Mouse (Mus musculus): ENCODE data around the gene Gm27021.
A peak's percentile ranks its signal among the peaks of the same experiment; 100 is the strongest.

The Gm27021 gene

DNA sequence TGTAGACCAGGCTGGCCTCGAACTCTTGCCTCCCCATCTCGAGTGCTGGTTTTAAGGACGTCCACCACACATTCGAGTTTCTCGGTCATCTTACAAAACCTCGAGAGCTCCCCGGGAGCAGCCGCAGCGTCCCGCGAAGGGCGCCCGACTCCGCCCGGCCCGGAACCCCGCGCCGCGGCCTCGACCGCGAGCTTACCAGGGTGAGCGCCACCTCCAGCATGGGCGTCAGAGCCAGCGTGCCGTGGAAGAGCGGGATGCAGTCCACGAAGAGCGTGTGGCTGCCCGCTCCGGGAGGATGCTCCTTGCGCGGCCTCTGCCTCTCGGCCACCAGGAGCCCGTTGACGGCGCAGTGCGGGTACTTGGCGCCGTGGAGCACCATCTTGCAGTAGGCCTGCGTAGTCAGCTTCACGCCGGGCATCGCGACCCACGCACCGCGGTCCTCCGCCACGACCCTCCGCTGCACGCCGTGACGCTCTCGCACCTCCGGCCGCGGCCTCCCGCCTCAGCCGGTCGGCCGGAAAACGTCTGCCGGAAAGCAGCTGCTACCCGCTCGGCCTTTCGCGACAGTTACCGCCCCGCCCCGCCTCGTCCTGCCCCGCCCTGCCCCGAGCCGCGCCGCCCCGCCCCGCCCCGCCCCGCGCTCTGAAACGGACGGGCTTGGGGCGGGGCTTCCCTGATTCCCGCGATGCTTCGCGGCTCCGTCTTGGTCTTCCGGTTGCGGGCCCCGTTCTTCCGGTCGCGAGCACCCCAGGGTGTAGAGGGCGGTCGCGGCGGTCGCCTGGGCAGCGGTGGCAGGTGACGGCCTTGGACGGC lies at the start of gene Gm27021, which contains the start of gene Cox4i1:
Gene Gm27021, minus strand, starts transcription at position 519 of the 813 bp plus-strand sequence.
Gene Cox4i1, plus strand, starts transcription at position 662 of the 813 bp plus-strand sequence.
- peak; percentile 91 for DNase-seq

DNA sequence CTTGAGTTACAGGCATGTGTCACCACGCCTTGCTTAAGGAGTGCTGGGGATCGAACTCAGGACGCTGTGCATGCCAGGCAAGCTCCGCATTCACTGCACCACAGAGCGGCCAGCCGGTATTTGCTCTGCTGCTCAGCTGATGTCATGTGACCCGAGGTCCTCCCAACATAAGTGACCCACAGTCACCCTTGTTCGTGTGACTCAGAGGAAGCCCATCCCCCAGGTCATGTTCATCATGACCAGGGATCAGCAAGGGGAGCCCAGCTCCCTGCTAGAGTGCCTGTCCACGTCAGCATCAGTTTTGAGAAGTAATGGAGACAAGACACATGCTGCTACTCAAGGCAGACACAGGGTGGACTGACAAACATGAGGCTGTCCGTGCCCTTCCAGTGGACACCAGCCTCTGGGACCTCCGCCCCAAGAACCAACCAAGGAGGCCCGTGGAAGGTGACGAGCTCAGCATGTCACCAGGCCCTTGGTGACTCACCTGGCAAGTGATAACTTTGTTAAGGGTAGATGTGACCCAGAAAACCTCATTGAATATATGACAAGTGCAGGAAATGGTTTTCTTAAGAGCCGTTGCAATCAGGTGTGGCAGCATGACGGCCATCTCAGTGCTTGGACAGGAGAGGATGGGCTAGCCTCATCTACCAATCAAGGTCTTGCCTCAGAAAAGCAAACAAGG lies 48.3 kb upstream of the Gm27021 start:
- no peak for DNase-seq

DNA sequence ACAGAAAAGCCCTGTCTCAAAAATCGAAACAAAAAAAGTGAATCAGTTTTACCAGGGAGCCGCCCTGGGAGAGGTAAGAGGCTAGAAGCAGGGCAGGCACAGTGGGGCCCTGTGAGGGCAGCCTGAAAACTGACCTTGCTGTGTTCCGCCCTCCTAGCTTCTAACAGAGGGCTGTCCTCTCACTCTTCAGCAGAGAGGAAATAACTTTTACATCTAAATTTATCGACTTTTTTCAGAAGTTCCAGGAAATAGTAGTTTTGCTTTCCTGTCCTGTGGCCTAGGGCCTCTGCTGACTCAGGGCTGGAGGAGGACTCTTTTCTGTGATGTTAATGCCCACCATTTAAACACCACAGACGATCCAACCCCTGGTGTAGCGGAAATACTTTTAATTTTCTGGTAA lies 47.3 kb upstream of the Gm27021 start:
- no peak for DNase-seq

DNA sequence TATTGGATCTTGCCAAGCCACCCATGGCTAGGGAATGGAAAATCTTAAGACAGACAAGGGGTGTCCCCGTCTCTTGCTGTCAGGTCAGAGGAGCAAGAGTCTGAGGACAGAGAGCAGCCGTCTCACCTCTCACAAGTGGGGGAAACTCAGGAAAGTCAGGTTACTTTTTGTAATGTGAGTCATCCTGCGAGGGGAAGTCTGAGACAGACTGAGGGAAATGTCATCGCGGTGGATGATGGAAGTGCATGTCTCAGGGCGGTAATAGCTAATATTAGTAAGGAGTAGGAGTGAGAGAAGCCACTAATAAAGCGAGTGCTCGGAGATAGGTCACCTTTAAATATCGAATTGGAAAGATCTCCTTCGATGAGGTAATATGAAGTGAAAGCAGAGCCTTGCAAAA lies 41.3 kb upstream of the Gm27021 start:
- DNase-seq: no peak

DNA sequence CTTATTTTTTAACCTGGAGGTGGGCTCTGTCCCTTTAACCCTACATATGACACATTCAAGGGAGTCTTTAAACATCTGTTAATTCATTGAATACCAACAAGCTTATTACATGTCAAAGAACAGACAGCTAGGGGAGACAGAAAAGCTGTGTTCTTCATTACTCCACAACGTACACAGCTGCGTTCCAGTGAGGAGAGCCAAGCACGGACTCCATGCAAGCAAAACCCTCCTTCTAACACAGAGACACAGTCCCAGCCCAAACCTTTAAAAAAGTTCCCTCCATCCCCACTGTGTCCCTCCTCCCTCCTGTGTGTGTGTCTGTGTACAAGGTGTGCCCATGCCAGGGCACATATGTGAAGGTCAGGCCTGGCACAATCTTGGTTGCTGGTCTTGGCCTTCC lies 38.3 kb upstream of the Gm27021 start:
- DNase-seq: no peak

DNA sequence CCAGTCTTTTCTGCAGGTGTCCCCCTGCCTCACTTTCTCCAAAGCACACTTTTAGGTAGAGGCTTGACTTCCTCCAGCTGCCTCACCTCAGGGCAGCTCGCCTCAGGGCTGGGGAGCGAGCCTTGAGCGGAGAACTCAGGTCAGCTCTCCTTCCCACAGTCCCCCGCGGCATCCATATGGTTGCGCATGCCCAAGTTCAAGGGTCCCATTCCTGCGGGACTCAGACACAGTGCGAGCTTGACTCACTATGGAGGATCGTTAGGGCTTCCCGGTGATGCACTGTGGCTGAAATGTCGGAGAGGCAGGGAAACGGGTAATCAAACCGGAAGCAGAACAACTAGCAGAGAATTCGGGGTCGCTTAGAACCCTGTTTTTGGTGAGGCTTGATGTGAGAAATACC lies 37.3 kb upstream of the Gm27021 start:
- DNase-seq: no peak

DNA sequence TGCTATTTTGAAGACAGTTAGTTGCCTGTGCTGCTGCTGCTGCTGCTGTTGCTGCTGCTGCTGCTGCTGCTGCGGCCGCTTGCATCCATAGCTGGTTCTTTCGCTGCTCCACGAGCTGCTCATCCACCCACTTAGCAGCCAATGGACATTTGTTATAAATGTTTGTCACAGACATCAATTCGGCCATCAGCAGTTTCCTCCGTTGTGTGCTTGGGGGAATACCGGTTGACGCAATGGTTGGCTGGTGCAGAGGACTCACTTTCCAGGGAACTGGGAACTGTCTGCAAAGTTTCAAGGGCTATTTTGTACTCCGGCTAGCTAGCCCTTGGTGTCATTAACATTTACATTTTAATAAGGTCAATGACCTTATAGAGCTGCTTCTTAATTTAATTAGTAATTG lies 36.3 kb upstream of the Gm27021 start:
- DNase-seq: no peak

DNA sequence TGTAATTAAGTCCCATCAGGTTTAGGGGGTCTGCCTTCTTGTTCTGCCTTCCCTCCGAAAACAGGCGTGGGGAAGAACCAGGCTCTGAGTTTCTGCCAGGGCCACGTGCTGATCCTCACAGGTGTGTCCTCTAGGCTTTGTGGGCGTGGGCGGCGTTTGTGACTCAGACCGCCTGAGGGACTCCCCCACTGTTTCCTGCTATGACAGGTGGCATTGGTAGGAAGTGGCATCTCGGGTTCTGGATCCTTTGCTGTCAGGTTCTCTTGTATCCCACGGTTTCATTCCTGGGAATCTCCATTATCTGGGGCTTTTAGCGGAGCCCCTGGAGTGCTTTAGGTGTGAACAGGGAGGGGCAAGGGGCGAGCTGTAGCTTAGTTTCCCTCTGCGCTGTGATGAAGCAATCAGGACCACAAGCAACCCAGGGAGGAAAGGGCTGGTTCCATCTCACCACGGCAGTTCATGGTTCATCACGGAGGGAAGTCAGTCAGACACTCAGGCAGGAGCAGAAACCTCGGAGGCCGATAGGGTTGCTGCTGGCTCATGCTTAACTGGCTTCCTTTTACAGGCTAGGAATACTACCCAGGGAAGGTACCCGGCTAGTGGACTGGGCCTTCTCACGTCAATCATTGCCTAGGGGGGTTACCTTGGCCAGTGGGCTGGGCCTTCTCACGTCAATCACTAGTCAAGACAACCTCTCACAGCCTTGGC lies 34.0 kb upstream of the Gm27021 start:
- DNase-seq: no peak

DNA sequence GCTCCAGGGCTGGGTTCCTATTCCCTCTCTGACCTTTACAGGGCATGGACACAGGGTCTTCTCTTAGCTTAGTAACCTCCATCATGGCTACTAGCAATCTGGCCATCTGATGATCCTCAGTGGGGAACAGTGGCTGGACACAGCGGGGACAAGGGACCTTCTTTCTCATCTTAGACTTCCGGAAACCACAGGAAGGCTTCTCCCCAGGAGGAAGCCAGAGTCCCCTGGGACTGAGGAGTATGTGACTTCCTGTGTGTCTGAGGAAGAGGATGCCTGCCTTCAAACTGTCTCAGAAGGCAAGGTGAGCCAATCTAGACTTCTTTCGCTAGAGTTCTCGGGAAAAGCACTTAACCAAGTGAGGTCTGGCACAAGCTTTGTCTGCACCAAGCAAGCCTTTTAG lies 32.2 kb upstream of the Gm27021 start:
- no peak for DNase-seq

DNA sequence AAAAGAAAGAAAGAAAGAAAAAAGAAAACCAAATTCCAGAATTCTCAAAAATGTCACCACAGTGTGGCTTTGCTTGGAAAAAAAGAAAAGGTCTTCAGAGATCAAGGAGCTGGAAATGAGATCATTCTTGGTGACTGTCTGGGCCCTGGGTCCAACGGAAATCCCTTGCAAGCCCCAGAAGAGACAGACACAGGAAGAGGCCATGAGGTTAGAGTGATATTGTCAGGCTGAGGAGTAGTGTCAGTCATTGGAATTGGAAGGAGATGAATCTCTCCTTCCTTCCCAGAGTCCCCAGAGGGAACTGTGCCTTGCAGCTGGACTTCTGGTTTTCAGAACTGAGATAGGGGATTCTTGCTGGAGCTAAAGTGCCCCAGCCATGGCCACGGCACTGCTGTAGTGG lies 31.7 kb upstream of the Gm27021 start:
- no peak for DNase-seq

DNA sequence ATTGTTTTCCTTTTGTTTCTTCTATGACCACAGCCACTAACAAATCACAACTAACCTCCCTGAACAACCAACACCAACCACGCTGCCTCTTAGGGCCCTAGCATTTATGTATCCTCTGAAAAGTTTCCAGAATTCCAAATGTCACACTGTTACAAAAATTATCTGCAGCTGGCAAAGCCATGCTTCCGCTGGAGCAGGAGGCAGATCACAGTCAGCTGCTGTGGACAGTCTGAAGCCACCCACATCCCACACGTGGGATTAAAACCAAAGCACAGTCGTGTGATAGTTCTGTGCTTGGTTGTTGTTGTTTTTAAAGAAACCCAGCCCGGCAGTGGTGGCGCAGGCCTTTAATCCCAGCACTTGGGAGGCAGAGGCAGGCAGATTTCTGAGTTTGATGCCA lies 31.2 kb upstream of the Gm27021 start:
- DNase-seq: no peak

DNA sequence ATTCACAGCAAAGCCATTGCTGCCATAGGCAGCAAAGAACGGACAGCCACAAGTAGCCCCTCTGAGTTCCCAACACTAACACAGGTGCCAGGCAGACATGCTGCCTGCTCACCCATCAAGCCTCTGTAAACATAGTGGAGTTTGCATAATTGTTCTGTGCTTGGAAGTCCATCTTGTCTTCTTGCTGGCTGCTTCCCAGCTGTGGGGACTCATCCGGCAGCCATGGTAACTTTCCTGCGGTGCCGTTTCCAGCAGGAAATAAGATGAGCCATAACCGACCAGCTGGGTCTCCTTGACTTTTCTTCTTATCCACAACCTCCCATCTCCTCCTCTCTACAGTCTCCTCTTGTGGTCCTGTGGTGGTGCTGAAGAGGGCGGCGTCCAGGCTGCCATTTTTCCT lies 30.5 kb upstream of the Gm27021 start:
- no peak for DNase-seq

DNA sequence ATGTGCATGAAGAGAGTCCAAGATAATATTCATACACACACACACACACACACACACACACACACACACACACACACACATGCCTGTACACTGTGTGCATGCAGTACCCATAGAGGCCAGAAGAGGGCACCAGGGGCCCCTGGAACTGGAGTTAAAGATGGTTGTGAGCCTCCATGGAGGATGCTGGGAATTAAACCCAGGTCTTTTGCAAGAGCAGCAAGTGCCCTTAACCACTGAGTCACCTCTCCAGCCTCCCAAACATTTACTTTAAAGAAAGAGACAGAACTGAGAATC lies 30.0 kb upstream of the Gm27021 start:
- no peak for DNase-seq

DNA sequence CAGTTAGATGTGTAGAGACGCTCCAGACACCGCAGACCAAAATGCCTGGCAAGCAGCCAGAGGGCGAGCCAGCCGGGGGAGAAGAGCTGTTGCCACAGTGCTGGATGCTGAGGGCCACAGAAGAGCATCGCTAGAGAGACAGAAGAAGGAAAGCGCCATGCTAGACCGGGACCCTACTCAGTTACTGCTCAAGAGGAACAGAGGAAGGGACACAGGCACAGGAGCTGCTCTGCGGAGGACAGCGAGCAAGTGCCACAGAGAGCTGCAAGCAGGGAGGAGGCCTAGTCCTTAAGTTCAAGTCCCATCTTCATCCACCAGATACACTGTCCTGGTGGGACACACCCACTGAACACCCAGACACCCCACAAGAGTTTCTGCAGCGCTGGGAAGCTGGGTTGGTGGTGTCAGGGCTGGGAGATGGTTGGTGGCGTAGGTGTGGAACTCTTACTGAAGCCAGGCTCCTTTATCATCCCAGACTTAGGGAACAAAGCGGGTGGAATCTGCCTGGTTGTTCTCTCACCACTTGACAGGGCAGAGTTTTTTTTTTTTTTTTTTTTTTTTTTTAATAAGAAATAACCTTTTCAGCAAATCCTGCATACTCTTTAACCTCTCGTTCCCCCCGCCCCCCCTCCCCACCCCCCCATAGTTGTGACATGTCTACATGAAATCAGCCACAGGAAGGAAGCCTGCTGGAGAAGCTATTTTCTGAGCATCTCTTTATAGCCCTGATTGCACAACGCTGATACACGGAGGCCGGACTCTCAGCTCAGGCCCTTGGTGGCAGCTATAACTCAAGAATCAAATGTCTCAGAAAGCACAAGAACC lies 29.5 kb upstream of the Gm27021 start:
- DNase-seq: no peak

DNA sequence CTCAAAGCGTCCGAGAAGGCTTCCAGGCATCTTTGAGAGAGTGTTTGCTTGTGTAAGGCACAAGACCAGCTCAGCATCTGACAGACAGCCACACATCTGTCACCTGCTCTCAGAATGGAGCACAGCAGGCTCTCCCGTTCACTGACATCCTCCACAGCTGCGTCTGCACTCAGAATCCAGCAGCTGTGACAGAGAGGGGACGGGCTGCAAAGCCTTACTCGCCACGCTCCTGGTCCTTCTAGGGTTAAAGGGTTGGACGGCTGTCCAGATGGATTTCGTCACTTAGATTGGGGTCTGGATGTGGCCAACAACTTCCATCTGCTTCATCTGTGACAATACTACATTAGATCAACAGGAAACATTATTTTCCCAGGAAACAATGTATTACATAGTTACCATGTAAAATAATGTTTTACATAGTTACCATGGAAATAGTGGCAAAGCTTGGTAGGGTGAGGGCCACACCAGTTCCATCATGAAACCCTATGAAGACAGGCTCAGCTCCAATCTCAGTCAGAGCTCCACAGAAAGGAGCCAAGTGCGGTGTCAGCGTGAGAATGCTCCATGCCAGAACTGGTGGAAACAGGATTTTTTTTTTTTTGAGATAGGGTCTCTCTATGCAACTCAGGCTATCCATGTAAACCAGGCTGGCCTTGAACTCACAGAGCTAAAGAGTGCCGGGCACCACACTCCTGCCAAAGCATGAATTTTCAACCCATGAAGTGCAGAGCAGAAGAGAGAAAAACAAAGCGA lies 28.7 kb upstream of the Gm27021 start:
- DNase-seq: no peak

DNA sequence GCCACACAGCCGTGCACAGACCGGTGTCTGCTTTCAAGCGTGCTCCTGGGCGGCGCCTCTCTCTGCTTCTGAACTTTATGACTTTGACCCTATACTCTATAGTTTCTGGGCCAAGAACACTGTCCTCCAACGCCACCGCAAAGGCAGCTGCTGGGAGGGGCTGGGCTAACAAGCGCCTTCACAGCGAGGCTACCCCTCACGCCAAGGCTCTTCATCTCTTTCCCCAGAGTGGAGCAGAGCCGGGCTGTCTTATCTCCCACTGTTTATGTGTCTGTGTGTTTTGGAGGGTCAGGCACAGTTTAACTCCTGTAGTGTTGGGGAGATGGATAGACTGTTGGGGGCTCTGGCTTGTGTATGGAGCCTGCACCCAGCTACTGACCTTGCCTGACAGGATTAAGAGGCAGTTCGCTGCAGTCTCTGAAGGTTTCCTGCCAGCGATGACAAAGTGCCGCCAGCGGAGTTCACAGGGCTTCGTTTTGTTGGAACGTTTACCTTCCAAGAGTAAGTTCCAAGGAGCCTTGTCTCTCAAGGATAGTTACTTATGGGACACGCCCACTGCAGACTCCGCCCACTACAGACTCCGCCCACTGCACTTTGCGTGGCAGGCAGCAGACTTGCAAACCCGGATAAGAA lies 26.1 kb upstream of the Gm27021 start:
- DNase-seq: no peak

DNA sequence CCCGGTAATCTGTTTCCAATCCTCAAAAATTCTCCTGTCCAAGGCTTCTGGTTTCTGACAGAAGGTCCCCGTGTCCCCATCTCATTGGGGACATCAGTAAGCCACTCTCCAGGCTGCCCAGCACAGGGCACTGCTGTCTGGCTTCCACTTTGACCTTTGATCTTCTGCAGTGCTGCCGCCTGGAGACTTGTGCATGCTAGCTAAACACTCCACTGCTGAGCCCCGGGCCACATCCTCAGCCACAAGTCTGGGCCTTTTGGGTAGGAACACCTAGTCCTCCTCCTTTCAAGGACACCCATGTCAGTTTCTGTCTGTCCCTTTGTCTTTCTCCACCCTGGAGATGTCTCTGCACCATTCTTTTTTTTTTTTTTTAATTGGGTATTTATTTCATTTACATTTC lies 25.1 kb upstream of the Gm27021 start:
- no peak for DNase-seq

DNA sequence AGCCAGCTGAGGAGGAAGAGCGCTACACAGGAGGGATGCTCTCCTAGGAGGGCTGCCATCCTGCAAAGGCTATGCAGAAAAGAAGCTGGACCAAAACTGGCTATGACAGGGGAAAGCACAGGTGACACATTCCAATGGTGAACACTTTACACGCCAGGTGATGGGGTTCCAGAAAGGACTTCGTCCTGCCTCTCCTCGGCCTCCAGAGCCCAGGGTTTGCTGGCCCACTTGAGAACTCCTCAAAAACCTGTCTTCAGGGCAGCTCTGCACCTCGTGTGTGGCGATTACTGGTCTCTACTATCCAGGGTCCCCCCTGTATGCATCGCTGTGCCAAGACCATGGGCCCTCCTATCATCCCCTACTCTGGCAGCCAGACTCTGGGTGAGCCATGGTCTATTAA lies 20.6 kb upstream of the Gm27021 start:
- no peak for DNase-seq

DNA sequence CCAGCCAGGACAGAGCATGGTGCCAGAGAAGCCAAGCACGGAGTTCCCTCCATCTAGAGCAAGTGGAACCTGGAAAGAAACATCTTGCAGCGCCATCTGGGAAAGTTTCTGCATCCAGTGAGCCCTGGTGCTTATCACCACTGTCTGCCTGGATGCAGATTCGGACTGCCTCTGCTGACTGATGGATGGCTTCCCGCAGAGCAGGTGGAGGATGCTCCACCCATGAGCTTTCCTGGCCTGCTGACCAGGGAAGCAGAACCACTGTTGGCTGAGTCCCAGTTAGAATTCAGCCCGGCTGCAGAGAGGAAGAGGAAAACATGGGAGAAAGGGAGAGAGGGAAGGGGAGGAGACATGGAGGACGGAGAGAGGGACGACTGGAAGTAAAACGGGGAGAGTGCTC lies 19.9 kb upstream of the Gm27021 start:
- no peak for DNase-seq

DNA sequence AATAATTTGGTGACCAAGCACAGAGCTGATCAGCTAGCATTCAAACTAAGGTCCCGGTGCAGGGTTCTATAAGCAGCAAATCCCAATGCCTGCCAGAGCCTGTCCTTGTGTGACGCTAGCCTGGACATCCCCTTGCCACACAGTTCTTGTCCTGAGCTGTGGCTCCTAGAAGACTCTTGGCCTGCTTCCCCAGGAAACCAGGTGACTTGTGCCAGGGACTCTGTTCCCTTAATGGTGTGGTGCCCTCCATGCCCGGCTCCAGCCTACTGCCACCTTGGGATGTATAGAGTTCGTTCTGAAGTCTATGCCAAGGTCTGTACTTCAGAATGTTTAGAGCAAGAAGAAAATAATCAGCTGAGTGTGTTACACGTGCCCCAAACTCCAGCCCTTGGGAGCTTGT lies 18.7 kb upstream of the Gm27021 start:
- DNase-seq: no peak

DNA sequence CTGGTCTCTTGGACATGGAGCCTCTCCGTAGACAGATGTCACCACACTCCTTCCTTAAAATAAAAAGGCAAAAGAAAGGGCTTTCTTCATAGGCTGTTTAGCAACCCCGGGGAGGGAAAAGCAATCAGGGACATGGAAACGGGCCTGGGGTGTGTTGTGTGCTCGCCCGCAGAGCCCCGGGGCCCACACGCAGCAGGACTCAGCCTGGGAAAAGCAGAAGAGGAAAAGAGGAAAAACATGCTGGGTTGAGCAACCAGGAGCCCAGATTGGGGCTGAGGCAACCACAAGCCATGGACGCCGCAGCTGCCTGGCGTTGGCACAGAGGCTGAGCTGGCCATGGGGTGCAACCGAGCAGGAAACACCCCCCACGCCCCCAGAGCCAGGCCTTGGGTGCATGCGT lies 18.2 kb upstream of the Gm27021 start:
- DNase-seq: no peak

DNA sequence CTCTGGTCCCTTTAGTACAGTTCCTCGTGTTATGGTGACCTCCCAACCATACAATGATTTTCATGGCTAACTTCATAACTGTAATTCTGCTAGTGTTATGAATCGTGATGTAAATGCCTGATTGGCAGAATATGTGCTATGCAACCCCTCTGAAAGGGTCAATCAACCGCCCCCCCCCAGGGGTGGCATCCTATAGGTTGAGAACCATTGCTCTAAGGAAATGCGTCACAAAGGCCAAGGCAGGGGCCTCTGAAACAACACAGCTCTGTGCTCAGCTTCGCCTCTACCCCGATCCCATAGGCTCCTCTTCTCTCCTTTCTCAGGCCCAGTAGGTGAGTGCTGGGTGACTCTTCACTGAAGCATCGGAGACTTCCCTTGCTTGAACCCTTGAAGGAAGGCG lies 17.7 kb upstream of the Gm27021 start:
- no peak for DNase-seq
